ENCODE assay signal across 7 mouse cellular contexts in genomic region chr14:32076896-32077575, GRCm38 (mm10). TPM values are rescaled to one million over a fixed set of nuclear protein-coding genes. Genes with fewer than 3 reads are reported as not detected.
DNase-seq lines count a peak whose midpoint lies in the region; ATAC-seq and TF ChIP-seq lines count a peak whose summit lies in the region.

No protein-coding gene starts in this region.

- peak; percentile 53 for DNase-seq in Muller cell, postnatal 12 days (ENCODE audit: inconsistent ontology term)
- DNase-seq in brain, embryonic 14.5 days (ENCODE audit: low read depth) = peak; percentile 77
- DNase-seq in heart, postnatal 4 days = peak; percentile 85
- peak; percentile 35 to 45 for DNase-seq in layer of hippocampus, postnatal 36 days
- peak; percentile 49 to 73 for DNase-seq in right cerebral cortex, postnatal 10 days (ENCODE audit: low spot score in 2 of 2)

- ATAC-seq in erythroid progenitor cell, adult 5-6 weeks (replicated peaks; ENCODE audit: low FRiP score, poor library complexity, severe bottlenecking) = peak; percentile 74
- peak; percentile 92 for ATAC-seq in megakaryocyte, adult 5-6 weeks (ENCODE audit: poor library complexity, severe bottlenecking)

- TF ChIP-seq CTCF in brain, embryonic 14.5 days (IDR thresholded peaks at IDR 0.05; ENCODE audit: borderline replicate concordance, extremely low read depth, insufficient read depth, insufficient read length) = peak; percentile 94

- no peak for TF ChIP-seq POLR2A in brain, embryonic 14.5 days (IDR thresholded peaks at IDR 0.05; ENCODE audit: borderline replicate concordance, extremely low read depth, insufficient read depth, insufficient read length, poor library complexity, severe bottlenecking)

RNA-seq across cellular contexts. Expression of gene Oxnad1, which starts 8.1 kb away (rescaled TPM):
- polyA plus RNA-seq in brain, embryonic 14.5 days (2012; rRNA removed) = 19.4 and 20.2 TPM in 2 replicates
- total RNA-seq in erythroid progenitor cell, adult 5-6 weeks (2015; ENCODE audit: low replicate concordance) = 3.6 and 10.5 TPM in 2 replicates
- 9.8 and 26.6 TPM in 2 replicates for total RNA-seq in erythroid progenitor cell, adult 5-6 weeks (2017; ENCODE audit: low replicate concordance)
- 10 to 100 TPM; 39.7 to 44.3 TPM for total RNA-seq in heart, postnatal 4 days (2021)
- 10 to 100 TPM; 14.3 to 19.2 TPM for total RNA-seq in layer of hippocampus, postnatal 36 days (2021)
- 1.4 and 5.3 TPM in 2 replicates for total RNA-seq in megakaryocyte, adult 5-6 weeks (2015)
- total RNA-seq in megakaryocyte, adult 5-6 weeks (2017) = 12.9 and 20.2 TPM in 2 replicates

RNA-seq across cellular contexts. Expression of gene Dph3, which starts 8.5 kb away (rescaled TPM):
- 43.6 and 48.6 TPM in 2 replicates for polyA plus RNA-seq in brain, embryonic 14.5 days (2012; rRNA removed)
- total RNA-seq in erythroid progenitor cell, adult 5-6 weeks (2015; ENCODE audit: low replicate concordance) = 33.1 and 67.8 TPM in 2 replicates
- total RNA-seq in erythroid progenitor cell, adult 5-6 weeks (2017; ENCODE audit: low replicate concordance) = 9.1 and 12.5 TPM in 2 replicates
- 10 to 100 TPM; 81.4 to 84.0 TPM for total RNA-seq in heart, postnatal 4 days (2021)
- total RNA-seq in layer of hippocampus, postnatal 36 days (2021) = 10 to 100 TPM; 35.1 to 37.5 TPM
- total RNA-seq in megakaryocyte, adult 5-6 weeks (2015) = 68.8 and 77.3 TPM in 2 replicates
- 38.8 and 40.5 TPM in 2 replicates for total RNA-seq in megakaryocyte, adult 5-6 weeks (2017)

RNA-seq across cellular contexts. Expression of gene Galnt15, which starts 48.2 kb away (rescaled TPM):
- 0.39 and 0.44 TPM in 2 replicates for polyA plus RNA-seq in brain, embryonic 14.5 days (2012; rRNA removed)
- not detected in 2 replicates for total RNA-seq in erythroid progenitor cell, adult 5-6 weeks (2015; ENCODE audit: low replicate concordance)
- total RNA-seq in erythroid progenitor cell, adult 5-6 weeks (2017; ENCODE audit: low replicate concordance) = 0.13 TPM in 1 of 2 replicates, not detected in the other
- 1 to 10 TPM; 3.0 TPM for total RNA-seq in heart, postnatal 4 days (2021)
- 1 to 10 TPM; 1.2 to 3.6 TPM for total RNA-seq in layer of hippocampus, postnatal 36 days (2021)
- total RNA-seq in megakaryocyte, adult 5-6 weeks (2015) = not detected in 2 replicates
- total RNA-seq in megakaryocyte, adult 5-6 weeks (2017) = not detected in 2 replicates

Comparison
In these comparisons a context has a peak if more than half of its experiments do, and no peak if none do; other contexts are left out.
1. Peak in every context shown above with its lines: DNase-seq and ATAC-seq.